Mouse (Mus musculus): ENCODE measurements around the gene Dok1.

- TF ChIP-seq GATA1 (IDR thresholded peaks at IDR 0.05; ENCODE audit: borderline replicate concordance, low read length) (no peak), FLI1 (IDR thresholded peaks at IDR 0.05; ENCODE audit: low read length) (no peak)
Observed at GRCm38 (mm10) chr6:83069488-83070246, 36.4 kb upstream of the Dok1 start.

Data from megakaryocyte, embryonic 14.5 days (primary cell).